Mouse (Mus musculus): Measurements from ENCODE around the gene Fer. TPM values are rescaled to one million over a fixed set of nuclear protein-coding genes. Genes with fewer than 3 reads are reported as not detected.
A peak's percentile ranks its signal among the peaks of the same experiment; 100 is the strongest.

Fer gene
- polyA plus RNA-seq, 1 experiment, result 0.56 TPM

GRCm38 (mm10) chr17:63862399-63862798, 463 bp upstream of the Fer start:
- Histone ChIP-seq H3K36me3 (ENCODE audit: control insufficient read depth, insufficient read depth, low read length) (no peaks in the 10 kb centered on the region), H3K4me1 (ENCODE audit: control insufficient read depth, insufficient read depth, insufficient read length) (peaks cover 8% of the 10 kb centered on the region), H3K27ac (ENCODE audit: insufficient read depth, low read length) (no peak overlapping the region), H3K27me3 (ENCODE audit: control insufficient read depth, insufficient read depth, low read length) (peaks cover 14% of the 10 kb centered on the region), H3K4me3 (ENCODE audit: extremely low read depth, insufficient read depth, insufficient read length) (no peak overlapping the region)
- DNase-seq (ENCODE audit: low read depth in 1 of 2, low spot score in 2 of 2), result no peak
- TF ChIP-seq POLR2A (IDR thresholded peaks at IDR 0.05; ENCODE audit: low read depth, low read length) (no peak), CTCF (IDR thresholded peaks at IDR 0.05; ENCODE audit: extremely low read depth, insufficient read depth, insufficient read length, insufficient replicate concordance) (no peak)
- WGBS, result 49% methylated on average over 3 of the region's 3 CpGs

GRCm38 (mm10) chr17:63863647-63864149, 836 bp downstream of the Fer start, which contains the start of gene A930002H24Rik:
Gene A930002H24Rik (minus strand): TSS chr17:63863791.
- no peaks in the 10 kb centered on the region for H3K36me3 ChIP-seq (ENCODE audit: control insufficient read depth, insufficient read depth, low read length)
- H3K4me1 ChIP-seq (ENCODE audit: control insufficient read depth, insufficient read depth, insufficient read length), result peaks cover 8% of the 10 kb centered on the region
- DNase-seq (ENCODE audit: low read depth in 1 of 2, low spot score in 2 of 2), result peak; percentile 54 to 88
- no peak for TF ChIP-seq CTCF (IDR thresholded peaks at IDR 0.05; ENCODE audit: extremely low read depth, insufficient read depth, insufficient read length, insufficient replicate concordance)
- TF ChIP-seq POLR2A (IDR thresholded peaks at IDR 0.05; ENCODE audit: low read depth, low read length), result no peak
- peak within 1 kb of the TSS; percentile 57 for H3K4me3 ChIP-seq (ENCODE audit: extremely low read depth, insufficient read depth, insufficient read length)
- peak within 1 kb of the TSS; percentile 18; the same call in 1 of the 2 replicates for H3K27ac ChIP-seq (ENCODE audit: insufficient read depth, low read length)
- H3K27me3 ChIP-seq (ENCODE audit: control insufficient read depth, insufficient read depth, low read length), result peaks cover 13% of the 10 kb centered on the region
- WGBS, result under 1% methylated on average over 55 of the region's 55 CpGs

- Histone ChIP-seq H3K27ac (ENCODE audit: insufficient read depth, low read length) (0 out of 2 replicates have a peak overlapping the region, but pooled peaks have one; percentile 18), H3K27me3 (ENCODE audit: control insufficient read depth, insufficient read depth, low read length) (peaks cover 13% of the 10 kb centered on the region), H3K4me1 (ENCODE audit: control insufficient read depth, insufficient read depth, insufficient read length) (peaks cover 8% of the 10 kb centered on the region), H3K4me3 (ENCODE audit: extremely low read depth, insufficient read depth, insufficient read length) (peak overlapping the region; percentile 57), H3K36me3 (ENCODE audit: control insufficient read depth, insufficient read depth, low read length) (no peaks in the 10 kb centered on the region)
- no peak for TF ChIP-seq POLR2A (IDR thresholded peaks at IDR 0.05; ENCODE audit: low read depth, low read length)
- TF ChIP-seq CTCF (IDR thresholded peaks at IDR 0.05; ENCODE audit: extremely low read depth, insufficient read depth, insufficient read length, insufficient replicate concordance), result no peak
- no peak for DNase-seq (ENCODE audit: low read depth in 1 of 2, low spot score in 2 of 2)
- under 1% methylated on average over 37 of the region's 48 CpGs for WGBS
Measured at GRCm38 (mm10) chr17:63864171-63864571, 1.3 kb downstream of the Fer start.

DNA sequence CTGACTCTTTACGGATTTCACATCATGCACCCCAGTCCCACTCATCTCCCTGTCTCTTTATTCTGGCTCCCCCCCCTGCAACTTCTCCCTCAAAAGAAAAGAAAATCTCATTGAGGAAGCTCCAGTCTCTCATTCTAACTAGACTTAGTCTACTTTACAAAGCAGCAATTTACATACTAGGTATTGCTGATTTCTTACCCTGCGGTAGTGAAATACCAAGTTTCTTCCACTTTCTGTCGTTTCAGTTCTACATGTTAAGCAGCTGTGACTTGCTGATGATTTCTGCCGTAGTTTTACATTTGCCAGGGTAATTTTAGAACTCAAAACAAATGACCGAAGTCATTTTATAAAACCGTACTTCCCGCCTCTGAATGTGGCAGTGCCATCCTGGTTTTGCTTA, 8.9 kb downstream of the Fer start:
- no peak for TF ChIP-seq CTCF (IDR thresholded peaks at IDR 0.05; ENCODE audit: extremely low read depth, insufficient read depth, insufficient read length, insufficient replicate concordance)
- Histone ChIP-seq H3K27ac (ENCODE audit: insufficient read depth, low read length) (no peak overlapping the region), H3K4me3 (ENCODE audit: extremely low read depth, insufficient read depth, insufficient read length) (no peak overlapping the region), H3K36me3 (ENCODE audit: control insufficient read depth, insufficient read depth, low read length) (no peaks in the 10 kb centered on the region), H3K27me3 (ENCODE audit: control insufficient read depth, insufficient read depth, low read length) (no peaks in the 10 kb centered on the region), H3K4me1 (ENCODE audit: control insufficient read depth, insufficient read depth, insufficient read length) (no peaks in the 10 kb centered on the region)
- DNase-seq (ENCODE audit: low read depth in 1 of 2, low spot score in 2 of 2), result no peak
- WGBS, result 79% methylated on average over 7 of the region's 7 CpGs

DNA sequence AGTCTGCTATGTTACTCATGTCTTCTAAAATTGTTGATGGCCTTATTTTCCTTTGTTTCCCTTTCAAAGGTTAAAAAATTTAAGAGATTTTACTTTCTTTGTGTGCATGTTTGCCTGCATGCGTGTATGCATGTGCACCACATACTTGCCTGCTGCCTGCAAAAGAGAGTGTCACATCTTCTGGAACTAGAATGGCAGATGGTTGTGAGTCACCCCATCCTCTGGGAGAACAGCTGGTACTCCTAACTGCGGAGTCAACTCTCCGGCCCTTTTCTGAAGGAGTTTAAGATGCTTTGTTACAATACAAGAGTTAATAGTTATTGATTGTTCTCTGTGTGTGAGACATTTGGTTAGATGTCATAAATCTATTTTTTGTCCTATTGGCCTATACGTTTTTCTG, 16.0 kb downstream of the Fer start:
- 92% methylated on average over 4 of the region's 4 CpGs for WGBS
- Histone ChIP-seq H3K27me3 (ENCODE audit: control insufficient read depth, insufficient read depth, low read length) (no peaks in the 10 kb centered on the region), H3K36me3 (ENCODE audit: control insufficient read depth, insufficient read depth, low read length) (no peaks in the 10 kb centered on the region), H3K4me3 (ENCODE audit: extremely low read depth, insufficient read depth, insufficient read length) (no peak overlapping the region), H3K4me1 (ENCODE audit: control insufficient read depth, insufficient read depth, insufficient read length) (no peaks in the 10 kb centered on the region), H3K27ac (ENCODE audit: insufficient read depth, low read length) (no peak overlapping the region)
- TF ChIP-seq POLR2A (IDR thresholded peaks at IDR 0.05; ENCODE audit: low read depth, low read length), result no peak
- no peak for TF ChIP-seq CTCF (IDR thresholded peaks at IDR 0.05; ENCODE audit: extremely low read depth, insufficient read depth, insufficient read length, insufficient replicate concordance)
- DNase-seq (ENCODE audit: low read depth in 1 of 2, low spot score in 2 of 2), result no peak

- H3K27ac ChIP-seq (ENCODE audit: insufficient read depth, low read length), result no peak overlapping the region
- H3K27me3 ChIP-seq (ENCODE audit: control insufficient read depth, insufficient read depth, low read length), result no peaks in the 10 kb centered on the region
- DNase-seq (ENCODE audit: low read depth in 1 of 2, low spot score in 2 of 2), result no peak
- 90% methylated on average over 4 of the region's 4 CpGs for WGBS
- no peak for TF ChIP-seq CTCF (IDR thresholded peaks at IDR 0.05; ENCODE audit: extremely low read depth, insufficient read depth, insufficient read length, insufficient replicate concordance)
- TF ChIP-seq POLR2A (IDR thresholded peaks at IDR 0.05; ENCODE audit: low read depth, low read length), result no peak
- H3K4me1 ChIP-seq (ENCODE audit: control insufficient read depth, insufficient read depth, insufficient read length), result no peaks in the 10 kb centered on the region
- H3K4me3 ChIP-seq (ENCODE audit: extremely low read depth, insufficient read depth, insufficient read length), result no peak overlapping the region
- H3K36me3 ChIP-seq (ENCODE audit: control insufficient read depth, insufficient read depth, low read length), result no peaks in the 10 kb centered on the region
Measured at GRCm38 (mm10) chr17:63880009-63880408, 17.1 kb downstream of the Fer start.

DNA sequence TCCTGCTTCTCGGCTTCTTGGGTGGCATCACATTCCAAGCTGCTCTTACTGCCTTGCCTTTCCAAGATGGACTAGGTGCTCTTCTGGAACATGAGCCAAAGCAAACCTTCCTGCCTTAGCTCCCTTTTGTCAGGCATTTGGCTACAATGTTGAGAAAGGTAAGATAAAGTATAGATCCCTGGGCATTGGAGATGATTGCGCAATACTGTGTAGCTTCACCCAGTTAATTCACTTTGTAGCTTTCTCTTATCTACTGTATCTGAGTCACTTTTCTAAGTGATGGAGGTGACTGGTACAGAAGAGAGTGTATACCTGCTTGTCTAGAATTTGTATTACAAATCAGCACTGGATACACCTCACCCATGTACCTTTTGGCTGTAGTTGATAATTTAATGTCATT, 24.1 kb downstream of the Fer start:
- no peak for DNase-seq (ENCODE audit: low read depth in 1 of 2, low spot score in 2 of 2)
- Histone ChIP-seq H3K27ac (ENCODE audit: insufficient read depth, low read length) (no peak overlapping the region), H3K4me1 (ENCODE audit: control insufficient read depth, insufficient read depth, insufficient read length) (no peaks in the 10 kb centered on the region), H3K36me3 (ENCODE audit: control insufficient read depth, insufficient read depth, low read length) (no peaks in the 10 kb centered on the region), H3K27me3 (ENCODE audit: control insufficient read depth, insufficient read depth, low read length) (no peaks in the 10 kb centered on the region), H3K4me3 (ENCODE audit: extremely low read depth, insufficient read depth, insufficient read length) (no peak overlapping the region)
- TF ChIP-seq POLR2A (IDR thresholded peaks at IDR 0.05; ENCODE audit: low read depth, low read length), result no peak
- 92% methylated on average over 2 of the region's 2 CpGs for WGBS

Measured in spleen, adult 2 months (tissue).